Mouse (Mus musculus): ENCODE measurements around the gene Elk3. TPM values are rescaled to one million over a fixed set of nuclear protein-coding genes. Genes with fewer than 3 reads are reported as not detected.
A peak's percentile ranks its signal among the peaks of the same experiment; 100 is the strongest.

The Elk3 gene
- polyA plus RNA-seq, 1 experiment from 2014 or later, result 44.9 TPM

DNA sequence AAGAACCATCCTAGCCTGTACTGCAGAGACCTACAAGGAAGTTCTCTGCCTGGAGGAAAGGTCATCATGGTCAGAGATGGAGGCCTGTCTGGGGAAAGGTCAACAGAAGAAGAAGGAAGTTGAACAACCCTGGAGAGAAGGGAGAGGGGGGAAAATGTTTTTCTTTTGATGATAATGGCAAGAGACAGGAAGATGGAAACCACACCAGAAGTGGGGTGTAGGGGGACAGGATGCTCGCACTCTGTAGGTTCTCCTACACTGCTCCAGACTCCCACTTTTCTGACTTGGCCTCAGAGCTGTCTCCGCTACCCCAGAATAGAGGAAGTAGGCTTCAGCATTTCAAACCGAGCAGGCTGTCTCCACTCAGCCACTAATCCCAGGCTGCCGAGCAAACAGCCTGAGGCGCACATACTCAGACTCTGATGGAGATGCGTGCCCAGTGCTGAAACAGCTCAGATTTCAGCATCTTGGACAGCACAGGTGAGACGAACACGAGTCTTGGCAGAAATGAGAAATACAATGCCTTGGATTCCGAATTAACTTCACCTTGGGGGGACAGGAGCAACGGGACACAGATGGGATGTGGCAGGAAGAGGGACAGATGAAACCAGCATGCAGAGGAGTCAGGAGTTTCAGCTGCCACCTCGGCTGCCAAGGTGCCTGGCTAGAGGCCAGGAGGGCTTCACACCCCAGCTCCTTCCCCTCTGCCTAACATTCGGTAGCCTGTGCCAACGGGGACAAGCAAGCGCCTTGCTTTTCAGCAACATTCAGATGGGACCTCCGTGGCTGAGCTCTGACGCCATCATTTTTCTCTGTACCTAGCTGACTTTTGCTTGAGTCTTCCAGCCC is 49.6 kb downstream of the Elk3 start:
- peaks cover 13% of the 10 kb centered on the region; the same call in 1 of the 2 replicates for H3K36me3 ChIP-seq (ENCODE audit: control insufficient read depth, insufficient read depth, low read length)
- peak overlapping the region; percentile 35 for H3K4me2 ChIP-seq (ENCODE audit: low read depth, low read length)
- H3K4me3 ChIP-seq (ENCODE audit: low read length), result no peak overlapping the region
- ATAC-seq (ENCODE audit: low read depth), result peak; percentile 47
- no peaks in the 10 kb centered on the region for H3K27me3 ChIP-seq (ENCODE audit: control insufficient read depth, insufficient read depth, low read depth, low read length)
- no peaks in the 10 kb centered on the region for H3K9me3 ChIP-seq (ENCODE audit: control insufficient read depth, low read length)
- 25% methylated on average over 16 of the region's 16 CpGs for WGBS
- peak overlapping the region; percentile 1; the same call in 1 of the 2 replicates for H3K27ac ChIP-seq (ENCODE audit: low read length)
- H3K9ac ChIP-seq (ENCODE audit: low read length), result no peak overlapping the region
- peaks cover 27% of the 10 kb centered on the region for H3K4me1 ChIP-seq (replicated peaks; ENCODE audit: control insufficient read depth, insufficient read depth, low read length)

DNA sequence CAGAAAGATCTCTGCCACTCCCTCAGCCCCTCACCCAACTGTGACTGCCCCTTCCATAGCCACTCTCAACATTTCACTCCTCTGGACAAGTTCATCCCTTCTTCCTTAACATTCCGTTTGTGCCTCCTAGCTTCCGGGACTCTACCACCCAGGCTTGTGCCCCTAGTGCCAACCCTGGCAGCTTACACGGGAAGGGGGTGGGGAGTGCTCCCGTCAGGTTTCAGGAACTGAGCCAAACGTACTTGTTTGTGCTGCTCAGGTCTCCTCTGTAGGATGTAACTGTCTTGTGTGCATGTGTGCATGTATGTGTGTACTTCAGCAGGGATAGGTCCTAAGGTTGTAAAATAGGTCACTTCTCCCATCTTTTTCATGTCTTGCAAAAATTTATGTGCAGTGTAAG is 51.1 kb downstream of the Elk3 start:
- H3K4me1 ChIP-seq (replicated peaks; ENCODE audit: control insufficient read depth, insufficient read depth, low read length), result peaks cover 33% of the 10 kb centered on the region
- no peak overlapping the region for H3K27ac ChIP-seq (ENCODE audit: low read length)
- ATAC-seq (ENCODE audit: low read depth), result no peak
- no peaks in the 10 kb centered on the region for H3K9me3 ChIP-seq (ENCODE audit: control insufficient read depth, low read length)
- H3K27me3 ChIP-seq (ENCODE audit: control insufficient read depth, insufficient read depth, low read depth, low read length), result no peaks in the 10 kb centered on the region
- 60% methylated on average over 5 of the region's 5 CpGs for WGBS
- H3K9ac ChIP-seq (ENCODE audit: low read length), result no peak overlapping the region
- no peak overlapping the region for H3K4me2 ChIP-seq (ENCODE audit: low read depth, low read length)
- peaks cover 9% of the 10 kb centered on the region; the same call in 1 of the 2 replicates for H3K36me3 ChIP-seq (ENCODE audit: control insufficient read depth, insufficient read depth, low read length)
- no peak overlapping the region for H3K4me3 ChIP-seq (ENCODE audit: low read length)

DNA sequence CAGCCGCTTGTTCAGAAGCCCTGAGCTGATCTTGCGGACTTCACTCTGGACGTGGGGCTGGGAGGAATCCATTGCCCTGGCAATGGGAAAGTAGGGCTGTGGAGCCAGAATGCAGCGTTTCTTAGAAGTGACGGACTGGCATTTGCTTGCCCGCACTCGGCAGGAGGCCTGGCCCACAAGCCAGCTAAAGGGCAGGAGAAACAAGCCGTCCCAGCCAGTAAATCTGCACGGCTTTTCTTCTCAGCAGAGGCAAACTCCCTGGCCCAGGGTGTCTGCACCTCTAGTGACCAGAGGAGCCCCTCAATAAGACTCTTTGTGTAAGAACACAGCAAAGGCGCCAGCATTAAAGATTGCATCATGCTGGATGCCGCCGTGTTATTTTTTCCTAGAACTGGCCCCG is 55.6 kb downstream of the Elk3 start:
- Histone ChIP-seq H3K27ac (ENCODE audit: low read length) (no peak overlapping the region), H3K9ac (ENCODE audit: low read length) (no peak overlapping the region)
- WGBS, result 50% methylated on average over 13 of the region's 13 CpGs

DNA sequence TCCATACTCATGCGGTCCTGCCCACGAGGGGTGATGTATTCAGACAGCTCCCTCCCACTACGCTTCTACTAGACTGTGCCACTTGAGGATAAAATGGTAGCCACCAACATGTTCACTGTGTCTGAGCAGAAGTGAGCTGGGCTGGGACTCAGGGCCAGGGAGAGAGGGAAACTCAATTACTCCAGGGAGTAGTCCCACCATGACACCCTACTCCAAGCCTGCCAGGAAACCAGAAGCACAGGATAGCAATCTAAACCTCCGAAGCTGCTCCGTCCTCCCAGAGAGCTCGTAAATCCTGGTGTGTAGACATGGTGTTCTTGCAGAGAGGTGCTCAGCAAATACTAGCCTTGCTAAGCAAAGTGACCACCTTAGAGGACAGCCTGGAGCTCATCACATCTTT is 57.8 kb downstream of the Elk3 start:
- H3K9ac ChIP-seq (ENCODE audit: low read length), result no peak overlapping the region
- H3K27me3 ChIP-seq (ENCODE audit: control insufficient read depth, insufficient read depth, low read depth, low read length), result no peaks in the 10 kb centered on the region
- WGBS, result 83% methylated on average over 6 of the region's 6 CpGs
- H3K27ac ChIP-seq (ENCODE audit: low read length), result no peak overlapping the region
- no peak overlapping the region for H3K4me2 ChIP-seq (ENCODE audit: low read depth, low read length)
- peaks cover 13% of the 10 kb centered on the region; the same call in 1 of the 2 replicates for H3K4me1 ChIP-seq (replicated peaks; ENCODE audit: control insufficient read depth, insufficient read depth, low read length)
- H3K4me3 ChIP-seq (ENCODE audit: low read length), result no peak overlapping the region
- no peak for ATAC-seq (ENCODE audit: low read depth)
- peaks cover 17% of the 10 kb centered on the region for H3K36me3 ChIP-seq (ENCODE audit: control insufficient read depth, insufficient read depth, low read length)
- no peaks in the 10 kb centered on the region for H3K9me3 ChIP-seq (ENCODE audit: control insufficient read depth, low read length)

More for the DNA sequence above, 55.6 kb downstream of the Elk3 start:
- H3K4me1 ChIP-seq (replicated peaks; ENCODE audit: control insufficient read depth, insufficient read depth, low read length), result peaks cover 13% of the 10 kb centered on the region; the same call in 1 of the 2 replicates
- H3K4me3 ChIP-seq (ENCODE audit: low read length), result no peak overlapping the region
- no peaks in the 10 kb centered on the region for H3K9me3 ChIP-seq (ENCODE audit: control insufficient read depth, low read length)
- no peak overlapping the region for H3K4me2 ChIP-seq (ENCODE audit: low read depth, low read length)
- no peak for ATAC-seq (ENCODE audit: low read depth)
- H3K27me3 ChIP-seq (ENCODE audit: control insufficient read depth, insufficient read depth, low read depth, low read length), result no peaks in the 10 kb centered on the region
- peaks cover 14% of the 10 kb centered on the region for H3K36me3 ChIP-seq (ENCODE audit: control insufficient read depth, insufficient read depth, low read length)

DNA sequence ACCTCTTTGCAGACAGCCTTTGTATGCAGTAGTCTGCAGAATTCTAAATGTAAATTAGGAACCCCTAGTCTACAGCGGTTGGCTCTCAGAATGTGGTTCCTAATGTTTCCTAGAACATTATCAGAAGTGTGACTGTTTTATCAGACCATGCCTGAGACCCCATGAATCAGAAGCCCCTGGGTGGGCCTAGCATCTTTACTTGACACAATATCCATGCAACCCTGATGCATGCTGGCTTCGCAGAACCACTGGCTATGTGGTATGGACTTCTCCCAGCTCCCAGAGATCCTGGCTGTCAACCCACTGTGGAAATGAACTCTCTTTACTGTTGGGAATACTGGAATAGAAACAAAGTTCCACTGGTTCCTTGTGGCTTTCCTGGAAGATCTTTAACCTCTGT is 58.3 kb downstream of the Elk3 start:
- Histone ChIP-seq H3K27me3 (ENCODE audit: control insufficient read depth, insufficient read depth, low read depth, low read length) (no peaks in the 10 kb centered on the region), H3K4me1 (replicated peaks; ENCODE audit: control insufficient read depth, insufficient read depth, low read length) (peaks cover 17% of the 10 kb centered on the region), H3K27ac (ENCODE audit: low read length) (no peak overlapping the region), H3K4me2 (ENCODE audit: low read depth, low read length) (no peak overlapping the region), H3K9me3 (ENCODE audit: control insufficient read depth, low read length) (no peaks in the 10 kb centered on the region), H3K4me3 (ENCODE audit: low read length) (no peak overlapping the region), H3K36me3 (ENCODE audit: control insufficient read depth, insufficient read depth, low read length) (peaks cover 17% of the 10 kb centered on the region), H3K9ac (ENCODE audit: low read length) (no peak overlapping the region)
- ATAC-seq (ENCODE audit: low read depth), result no peak
- 93% methylated on average over 2 of the region's 2 CpGs for WGBS

DNA sequence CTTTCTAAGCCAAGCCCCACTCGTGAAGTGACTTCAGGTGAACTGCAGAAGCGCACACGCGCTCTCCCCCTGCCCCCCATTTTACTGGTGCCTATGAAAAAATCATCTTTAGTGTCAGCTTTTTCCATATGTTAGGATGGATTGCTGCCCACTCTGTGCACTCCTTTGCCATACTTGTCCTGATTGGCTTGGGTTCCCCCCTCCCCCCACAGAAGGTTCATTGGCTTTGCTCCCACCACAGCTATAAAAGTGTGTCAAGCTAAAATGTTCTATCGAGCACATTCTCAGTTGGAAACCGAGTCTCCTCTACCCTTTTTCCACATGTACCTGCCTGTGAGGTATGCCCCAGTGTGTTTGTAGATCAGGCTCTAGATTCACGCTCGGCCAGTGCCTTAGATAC is 59.5 kb downstream of the Elk3 start:
- Histone ChIP-seq H3K27ac (ENCODE audit: low read length) (no peak overlapping the region; the same call in 1 of the 2 replicates), H3K9me3 (ENCODE audit: control insufficient read depth, low read length) (no peaks in the 10 kb centered on the region), H3K4me1 (replicated peaks; ENCODE audit: control insufficient read depth, insufficient read depth, low read length) (peaks cover 20% of the 10 kb centered on the region), H3K4me2 (ENCODE audit: low read depth, low read length) (no peak overlapping the region), H3K4me3 (ENCODE audit: low read length) (no peak overlapping the region), H3K27me3 (ENCODE audit: control insufficient read depth, insufficient read depth, low read depth, low read length) (no peaks in the 10 kb centered on the region), H3K9ac (ENCODE audit: low read length) (no peak overlapping the region), H3K36me3 (ENCODE audit: control insufficient read depth, insufficient read depth, low read length) (peaks cover 21% of the 10 kb centered on the region)
- ATAC-seq (ENCODE audit: low read depth), result no peak
- WGBS, result 79% methylated on average over 8 of the region's 8 CpGs

DNA sequence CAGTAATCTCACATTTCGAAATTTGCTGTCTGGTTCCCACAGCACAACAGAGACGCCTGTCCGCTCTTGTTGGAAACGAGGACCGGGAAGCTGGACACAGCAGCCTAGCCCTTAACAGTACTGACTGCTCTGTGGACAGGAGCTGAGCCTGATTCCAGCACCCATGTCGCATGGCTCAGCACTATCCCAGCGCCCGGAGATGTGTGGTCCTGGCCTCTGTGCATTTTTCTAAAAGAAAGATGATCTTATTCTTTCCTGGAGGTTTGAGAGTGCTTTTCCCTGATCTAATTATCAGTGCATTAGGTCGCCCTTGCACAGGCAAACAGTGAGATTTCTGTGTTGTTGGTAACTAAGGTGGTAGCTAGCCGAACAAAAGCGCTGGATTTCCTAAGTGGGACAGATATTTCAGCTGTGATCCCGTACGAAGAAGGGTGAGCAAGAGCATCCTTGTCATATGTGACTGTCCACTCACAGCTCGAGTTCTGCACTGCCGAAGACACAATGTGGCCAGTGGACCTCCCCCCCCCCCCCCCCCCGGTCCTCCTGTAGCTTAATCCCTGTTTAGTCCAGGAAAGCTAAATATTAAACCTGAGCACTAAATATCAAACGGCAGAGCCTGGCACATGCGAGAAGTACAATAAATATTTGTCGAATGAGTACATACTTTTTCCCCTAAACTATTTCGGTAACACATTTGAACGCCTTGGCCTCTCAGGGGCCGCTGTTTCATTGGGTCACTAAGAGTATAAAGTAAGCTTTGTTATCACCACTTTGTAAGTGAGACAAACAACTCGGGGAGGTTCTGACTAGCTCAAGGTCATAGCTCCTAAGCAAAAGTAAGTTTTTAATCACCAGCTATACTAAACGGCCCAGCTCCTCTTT is 60.3 kb downstream of the Elk3 start:
- peak overlapping the region; percentile 5 for H3K27ac ChIP-seq (ENCODE audit: low read length)
- no peak overlapping the region for H3K4me3 ChIP-seq (ENCODE audit: low read length)
- H3K27me3 ChIP-seq (ENCODE audit: control insufficient read depth, insufficient read depth, low read depth, low read length), result no peaks in the 10 kb centered on the region
- H3K9ac ChIP-seq (ENCODE audit: low read length), result no peak overlapping the region
- H3K9me3 ChIP-seq (ENCODE audit: control insufficient read depth, low read length), result no peaks in the 10 kb centered on the region
- no peak overlapping the region for H3K4me2 ChIP-seq (ENCODE audit: low read depth, low read length)
- H3K4me1 ChIP-seq (replicated peaks; ENCODE audit: control insufficient read depth, insufficient read depth, low read length), result peaks cover 20% of the 10 kb centered on the region
- H3K36me3 ChIP-seq (ENCODE audit: control insufficient read depth, insufficient read depth, low read length), result peaks cover 21% of the 10 kb centered on the region
- ATAC-seq (ENCODE audit: low read depth), result no peak
- 53% methylated on average over 24 of the region's 24 CpGs for WGBS

DNA sequence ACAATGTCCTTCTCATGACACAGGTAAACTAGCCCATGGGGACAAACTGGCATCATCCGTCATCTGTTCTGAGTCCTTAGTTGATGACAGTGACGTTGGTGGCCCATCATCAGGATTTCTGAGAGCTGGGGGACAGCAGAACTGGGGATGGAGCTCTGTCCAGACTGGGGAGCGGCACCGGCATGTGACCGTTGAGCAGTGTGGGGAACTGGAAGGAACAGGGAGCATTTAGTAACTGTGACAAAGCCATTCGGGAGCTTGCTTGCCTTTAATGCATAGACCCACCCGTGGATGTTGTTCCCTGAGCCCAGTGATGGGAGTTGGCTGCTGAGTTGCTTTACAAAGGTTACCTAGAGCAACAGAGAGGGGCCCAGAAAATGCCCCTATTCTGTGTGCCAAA is 61.0 kb downstream of the Elk3 start:
- 78% methylated on average over 7 of the region's 7 CpGs for WGBS
- Histone ChIP-seq H3K4me3 (ENCODE audit: low read length) (no peak overlapping the region), H3K27me3 (ENCODE audit: control insufficient read depth, insufficient read depth, low read depth, low read length) (no peaks in the 10 kb centered on the region), H3K9me3 (ENCODE audit: control insufficient read depth, low read length) (no peaks in the 10 kb centered on the region), H3K9ac (ENCODE audit: low read length) (no peak overlapping the region), H3K36me3 (ENCODE audit: control insufficient read depth, insufficient read depth, low read length) (peaks cover 21% of the 10 kb centered on the region), H3K4me1 (replicated peaks; ENCODE audit: control insufficient read depth, insufficient read depth, low read length) (peaks cover 14% of the 10 kb centered on the region), H3K27ac (ENCODE audit: low read length) (no peak overlapping the region), H3K4me2 (ENCODE audit: low read depth, low read length) (no peak overlapping the region)
- no peak for ATAC-seq (ENCODE audit: low read depth)

DNA sequence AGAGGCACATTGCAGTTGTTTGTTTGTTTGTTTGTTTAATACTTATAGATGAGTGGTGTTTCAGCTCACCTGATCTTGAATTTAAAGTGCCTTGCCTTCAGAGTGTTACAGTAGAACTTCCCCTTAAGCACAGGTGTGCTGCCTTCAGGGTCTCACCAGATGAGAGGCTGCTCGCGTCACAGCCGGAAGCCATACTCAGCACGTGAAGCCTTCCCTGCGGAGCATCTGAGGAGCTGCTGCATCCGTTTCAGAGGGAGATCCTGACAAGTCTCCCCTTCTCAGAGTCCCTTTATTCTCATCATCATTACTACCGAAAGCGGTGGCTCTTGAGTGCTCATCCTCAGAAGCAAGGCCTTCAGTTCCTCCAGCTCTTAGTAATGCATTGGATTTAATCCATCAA is 62.5 kb downstream of the Elk3 start:
- Histone ChIP-seq H3K27me3 (ENCODE audit: control insufficient read depth, insufficient read depth, low read depth, low read length) (no peaks in the 10 kb centered on the region), H3K9me3 (ENCODE audit: control insufficient read depth, low read length) (no peaks in the 10 kb centered on the region), H3K4me2 (ENCODE audit: low read depth, low read length) (no peak overlapping the region), H3K27ac (ENCODE audit: low read length) (no peak overlapping the region), H3K4me3 (ENCODE audit: low read length) (no peak overlapping the region), H3K9ac (ENCODE audit: low read length) (no peak overlapping the region), H3K36me3 (ENCODE audit: control insufficient read depth, insufficient read depth, low read length) (peaks cover 17% of the 10 kb centered on the region), H3K4me1 (replicated peaks; ENCODE audit: control insufficient read depth, insufficient read depth, low read length) (peaks cover 14% of the 10 kb centered on the region)
- ATAC-seq (ENCODE audit: low read depth), result no peak
- 80% methylated on average over 8 of the region's 8 CpGs for WGBS

All from lung, embryonic 16.5 days (tissue).